Mouse (Mus musculus) ZHBTc4 (cell line): ENCODE data around the gene Rab3b.
A peak's percentile ranks its signal among the peaks of the same experiment; 100 is the strongest.

Experiments used
- DNase-seq: peaks from one replicate; pipeline ENCODE4 v3.0.0-alpha.2; 2011; ENCODE audit warnings: low read depth, low spot score

Gene Rab3b

DNA sequence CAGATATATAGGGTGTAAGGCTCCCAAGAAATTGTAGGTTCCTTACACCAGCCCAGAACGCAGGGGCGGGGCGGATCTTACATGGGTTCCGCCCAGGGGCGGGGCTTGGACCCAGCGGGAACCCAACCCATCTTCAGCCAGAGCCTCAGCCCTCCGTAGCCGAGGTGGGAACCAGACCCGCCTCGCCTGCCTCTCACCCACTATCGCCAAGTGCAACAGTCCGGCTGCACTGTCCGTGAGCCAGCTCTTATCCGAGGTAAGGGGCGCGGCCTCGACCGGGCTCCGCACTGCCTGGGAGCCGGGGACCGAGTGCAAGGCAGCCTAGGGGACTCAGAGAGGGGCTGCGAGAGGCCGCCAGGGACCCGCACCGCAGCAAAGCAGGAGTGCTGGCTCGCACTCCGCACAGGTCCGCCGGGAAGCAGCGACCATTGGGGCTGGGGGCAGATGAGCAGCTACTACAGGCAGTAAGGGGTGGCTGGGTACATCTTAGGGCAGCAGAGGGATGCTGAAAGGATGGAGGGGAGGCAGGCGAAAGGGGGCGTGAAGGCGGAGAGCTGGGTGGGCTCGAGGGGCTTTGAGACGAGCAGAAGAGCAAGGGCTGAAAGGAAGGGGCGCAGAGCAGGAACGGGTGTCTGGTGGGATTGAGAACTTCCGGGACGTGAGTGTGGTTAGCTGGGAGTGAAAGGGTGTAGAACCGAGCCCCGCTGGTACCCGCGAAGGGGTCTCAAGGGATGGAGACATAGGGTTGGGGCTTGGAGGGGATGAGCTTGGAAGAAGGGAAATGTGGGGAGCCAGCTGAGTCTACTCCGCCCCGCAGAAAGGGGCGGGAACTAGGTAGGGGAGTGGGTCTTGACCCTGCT lies at the start of gene Rab3b:
TSS of gene Rab3b (plus strand) at position 101 of the 860 bp plus-strand sequence.
- peak; percentile 88 for DNase-seq

DNA sequence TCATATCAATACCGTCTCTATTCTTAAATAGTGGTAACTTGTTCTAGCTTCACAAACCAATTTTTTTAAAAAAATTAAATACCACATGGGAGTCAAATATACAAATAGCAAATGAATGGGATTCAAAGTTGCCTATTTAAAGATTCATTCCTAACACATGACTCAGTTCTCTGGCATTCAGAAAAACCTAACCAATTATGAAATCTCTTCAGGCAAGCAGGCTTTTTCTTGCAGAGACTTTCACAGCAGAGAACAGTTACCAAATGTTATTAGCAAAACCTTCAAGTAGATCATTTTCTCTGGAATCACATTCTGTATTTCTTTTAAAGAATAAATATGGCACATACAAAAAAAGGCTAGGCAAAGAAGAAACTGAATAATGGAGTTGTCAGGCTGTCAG lies 48.2 kb upstream of the Rab3b start:
- DNase-seq, result no peak

DNA sequence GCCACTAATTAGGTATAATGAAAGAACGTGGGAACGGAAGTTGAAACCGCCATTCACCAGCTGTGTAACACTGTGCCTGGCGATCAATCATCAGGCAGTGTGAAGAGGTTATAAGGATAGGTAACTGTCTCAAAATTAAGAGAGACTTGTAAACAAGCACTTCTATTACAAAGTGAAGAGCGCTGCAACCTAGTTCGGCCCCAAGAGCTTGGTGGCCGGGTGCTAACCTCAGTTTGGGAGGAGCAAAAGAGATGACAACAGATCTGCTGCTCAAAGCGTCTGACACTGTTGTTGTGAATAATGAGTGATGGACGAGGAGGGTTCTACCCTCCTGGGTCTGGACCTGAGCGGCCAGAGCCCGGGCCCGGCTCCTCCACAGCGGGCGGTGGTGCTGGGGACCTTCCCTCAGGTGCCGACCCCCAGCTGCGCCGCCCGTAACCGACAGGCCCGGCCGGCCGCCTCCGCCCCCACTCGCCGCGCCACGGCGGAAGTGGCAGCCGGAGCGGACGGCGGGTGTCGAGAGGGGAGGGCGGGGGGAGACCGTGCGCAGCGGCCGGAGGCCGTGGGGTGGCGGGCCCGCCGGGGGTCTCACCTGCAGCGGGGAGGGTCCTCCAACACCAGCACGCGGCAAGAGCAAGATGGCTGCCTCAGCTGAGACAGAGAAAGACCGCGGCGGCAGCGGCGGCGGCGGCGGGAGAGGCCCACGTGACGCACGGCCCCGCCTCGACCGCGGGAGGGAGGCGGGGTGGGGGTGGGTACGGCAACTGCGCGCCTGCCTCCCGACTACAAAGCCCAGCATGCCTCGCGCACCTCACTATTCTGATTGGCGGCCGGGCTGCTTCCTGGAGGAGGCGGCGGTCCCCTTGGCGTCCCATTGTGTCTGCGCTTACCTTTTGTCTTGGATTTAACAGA lies 45.7 kb upstream of the Rab3b start, which contains the start of gene Btf3l4:
TSS of gene Btf3l4 (minus strand) at position 699 of the 912 bp plus-strand sequence.
- peak; percentile 99 for DNase-seq

DNA sequence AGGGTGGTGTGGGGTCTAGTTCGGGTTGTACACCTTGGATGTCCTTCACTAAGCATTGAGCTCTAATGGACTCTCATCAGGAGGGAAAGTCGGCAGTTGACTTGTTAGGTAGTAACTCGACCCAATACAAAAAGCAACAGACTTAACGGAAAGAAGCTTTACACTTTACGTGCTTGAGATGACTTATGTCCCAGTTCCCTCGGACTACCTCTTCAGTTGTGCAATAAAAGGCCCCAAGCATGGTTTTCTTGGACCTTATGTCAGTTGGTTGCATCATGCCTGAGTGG lies 45.1 kb upstream of the Rab3b start:
- DNase-seq, result no peak

DNA sequence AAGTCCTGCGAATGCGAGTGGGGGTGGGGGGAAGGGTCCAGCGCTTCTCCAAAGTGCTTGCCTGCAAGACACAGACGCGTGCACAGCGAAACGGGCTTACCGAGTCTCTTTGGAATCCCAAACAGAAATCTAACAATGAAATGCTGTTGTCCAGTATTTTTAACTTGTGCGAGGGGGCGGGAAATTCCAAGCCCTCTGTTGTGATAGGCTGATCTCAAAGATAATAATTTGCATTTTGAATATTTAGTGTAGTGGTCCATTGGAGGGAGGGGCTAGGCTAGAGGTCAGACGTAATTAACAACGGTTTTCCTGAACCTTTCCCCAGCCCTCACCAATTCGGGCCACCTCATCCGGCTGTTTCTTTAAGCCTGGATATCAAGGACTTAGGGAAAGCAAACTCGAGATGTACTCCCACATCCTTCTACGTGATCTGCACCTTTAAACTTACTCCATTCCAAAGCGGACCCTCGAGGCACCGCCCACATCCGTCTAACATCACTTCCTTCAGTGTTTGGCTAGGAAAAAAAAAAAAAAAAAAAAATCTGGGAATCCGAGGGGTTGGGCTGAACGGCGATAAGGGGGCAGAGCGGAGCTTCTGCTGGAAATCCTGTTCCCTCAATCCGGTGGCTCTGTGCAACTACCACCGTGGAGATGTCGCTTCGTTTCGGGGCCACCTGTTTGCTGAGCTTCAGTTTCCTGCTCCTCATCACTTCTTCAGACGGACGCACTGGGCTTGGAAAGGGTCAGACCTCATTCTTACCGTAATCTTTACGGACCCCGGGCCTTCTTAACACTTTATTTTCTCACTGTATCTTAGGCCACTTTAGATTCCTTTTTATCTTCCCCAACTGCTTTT lies 44.5 kb upstream of the Rab3b start, which contains the start of gene Txndc12:
TSS of gene Txndc12 (plus strand) at position 487 of the 856 bp plus-strand sequence.
- DNase-seq, result peak; percentile 95

DNA sequence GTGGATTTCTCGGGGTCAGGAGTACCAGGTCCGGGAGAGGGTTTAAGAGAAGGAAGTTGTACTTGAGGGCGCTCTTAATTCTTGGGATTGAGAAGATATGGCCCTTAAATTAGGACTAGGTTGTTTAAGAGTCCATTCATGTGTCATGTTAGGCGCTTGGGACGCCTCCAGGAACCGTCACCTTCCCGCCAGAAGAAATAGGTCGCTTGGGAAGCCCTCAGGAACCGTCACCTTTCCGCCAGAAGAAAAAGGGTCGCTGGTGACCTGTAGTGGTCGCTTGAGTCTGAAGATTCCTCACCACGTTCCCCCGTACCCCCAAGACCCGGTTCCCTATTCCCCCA lies 43.9 kb upstream of the Rab3b start:
- no peak for DNase-seq

DNA sequence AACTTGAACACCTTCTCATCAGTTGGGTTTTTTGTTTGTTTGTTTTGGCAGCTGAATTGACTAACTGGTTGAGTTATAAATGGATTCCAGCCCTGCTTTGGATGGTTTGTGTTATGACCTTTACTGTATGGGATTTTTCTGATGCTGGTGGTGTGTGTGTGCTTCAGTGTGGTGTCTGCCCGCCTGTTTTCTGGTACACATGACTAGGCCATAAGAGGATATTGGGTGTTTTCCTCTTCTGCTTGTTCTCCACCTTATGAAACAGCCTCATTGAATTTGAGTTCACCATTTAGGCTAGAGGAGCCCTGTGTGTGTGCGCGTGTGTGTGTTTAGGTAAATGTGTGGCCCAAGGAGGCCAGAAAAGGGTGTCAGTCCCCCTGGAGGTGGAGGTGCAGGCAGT lies 43.4 kb upstream of the Rab3b start:
- peak; percentile 30 for DNase-seq

DNA sequence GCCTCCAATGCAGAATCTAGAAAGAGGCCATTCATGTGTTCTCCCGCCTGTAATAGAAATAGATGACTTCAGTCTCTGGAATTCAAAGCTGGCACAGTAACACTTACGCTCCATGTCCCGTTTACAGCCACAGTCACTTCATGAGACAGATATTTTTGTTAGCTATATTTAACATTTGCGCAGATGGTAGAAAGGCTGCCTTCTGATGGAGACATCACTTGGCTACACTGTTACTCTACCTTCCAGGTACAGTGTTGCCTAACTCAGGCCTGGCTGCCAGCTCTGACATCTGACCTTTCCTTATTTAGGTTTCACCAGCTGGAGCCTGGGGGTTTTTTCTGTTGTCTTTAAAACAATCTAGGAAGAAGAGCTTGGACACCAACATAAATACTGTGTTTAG lies 40.8 kb upstream of the Rab3b start:
- no peak for DNase-seq

DNA sequence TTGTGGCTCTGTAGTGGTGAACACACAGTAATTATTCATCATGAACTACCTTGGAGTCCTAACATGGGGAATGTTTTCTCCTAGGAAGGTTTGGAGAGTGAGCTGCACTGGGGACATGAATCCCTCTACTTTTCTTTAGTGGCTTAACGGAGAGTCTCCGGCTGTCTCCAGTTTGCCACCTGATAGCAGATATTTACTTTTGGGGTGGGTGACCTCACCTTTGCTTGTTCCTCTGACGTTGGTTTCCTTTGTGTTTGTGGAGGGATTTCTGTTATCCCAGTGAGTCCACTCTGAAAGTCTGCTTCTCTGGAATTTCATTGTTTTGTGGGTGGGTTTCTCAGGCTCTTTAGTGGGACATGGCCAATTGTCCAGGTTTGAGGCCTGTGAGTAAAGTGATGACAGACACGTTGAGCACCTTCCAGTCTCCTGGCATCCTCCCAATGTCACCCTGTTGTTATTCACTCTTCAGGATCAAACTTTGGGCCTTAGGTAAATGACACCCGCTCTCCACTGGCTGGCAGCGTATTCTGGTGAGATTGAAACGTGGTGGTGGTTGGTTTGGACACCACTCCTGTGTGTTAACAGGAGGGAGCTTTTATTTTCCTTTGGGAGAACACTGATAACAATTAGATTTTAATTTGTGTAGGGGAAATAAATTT lies 36.8 kb upstream of the Rab3b start:
- DNase-seq, result no peak

DNA sequence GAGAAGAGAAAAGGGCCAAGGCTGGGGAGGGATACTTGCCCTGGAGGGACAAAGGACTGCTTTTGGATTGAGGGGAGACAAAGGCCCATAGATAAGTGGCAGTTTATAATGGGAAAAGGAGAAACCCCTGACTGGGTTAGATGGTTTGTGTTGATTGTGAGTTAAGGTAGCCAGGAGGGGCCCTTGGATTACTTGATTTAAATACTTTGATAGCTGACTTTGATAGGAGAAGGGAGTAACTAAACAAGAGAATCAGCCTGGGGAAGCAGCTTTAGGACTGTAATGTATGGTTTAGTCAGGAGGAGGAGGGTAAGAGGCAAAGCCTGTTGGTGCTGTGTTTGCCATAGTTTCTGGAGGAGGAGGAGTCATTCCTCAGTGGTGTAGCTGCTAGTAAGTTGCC lies 35.5 kb upstream of the Rab3b start:
- DNase-seq, result peak; percentile 63

DNA sequence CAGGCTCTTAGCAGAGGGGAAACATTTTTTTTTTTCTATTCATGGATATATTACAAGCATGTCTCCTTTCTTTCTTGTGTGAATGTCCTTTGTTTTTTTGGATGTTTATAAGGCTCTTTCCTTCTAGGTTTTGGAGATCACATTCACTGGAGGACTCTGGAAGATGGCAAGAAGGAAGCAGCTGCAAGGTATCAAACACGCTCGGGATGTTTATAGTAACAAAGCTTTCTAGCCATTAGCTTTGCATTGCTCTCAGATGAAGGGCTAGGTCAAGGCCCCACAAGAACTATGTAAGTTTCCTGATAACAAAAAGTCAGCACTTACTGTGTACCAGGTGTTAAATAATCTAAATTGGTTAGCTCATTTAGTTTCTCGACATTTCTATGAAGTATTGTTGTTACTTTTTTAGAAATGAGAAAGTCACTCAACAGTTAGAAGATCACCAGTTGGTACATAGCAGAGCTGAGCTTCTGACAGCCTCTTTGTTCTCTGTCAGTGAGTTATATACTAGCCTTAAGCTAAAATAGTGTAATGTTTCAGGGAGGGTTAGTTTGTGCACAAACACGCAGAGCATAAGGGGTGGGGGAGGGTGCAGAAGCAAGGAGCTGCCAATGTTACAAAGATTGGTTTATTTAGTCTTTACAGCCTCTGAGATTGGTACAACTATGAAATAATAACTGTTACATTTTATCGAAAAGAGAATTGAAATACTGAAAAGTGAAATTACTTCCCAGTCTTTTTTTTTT lies 32.9 kb upstream of the Rab3b start:
- no peak for DNase-seq

DNA sequence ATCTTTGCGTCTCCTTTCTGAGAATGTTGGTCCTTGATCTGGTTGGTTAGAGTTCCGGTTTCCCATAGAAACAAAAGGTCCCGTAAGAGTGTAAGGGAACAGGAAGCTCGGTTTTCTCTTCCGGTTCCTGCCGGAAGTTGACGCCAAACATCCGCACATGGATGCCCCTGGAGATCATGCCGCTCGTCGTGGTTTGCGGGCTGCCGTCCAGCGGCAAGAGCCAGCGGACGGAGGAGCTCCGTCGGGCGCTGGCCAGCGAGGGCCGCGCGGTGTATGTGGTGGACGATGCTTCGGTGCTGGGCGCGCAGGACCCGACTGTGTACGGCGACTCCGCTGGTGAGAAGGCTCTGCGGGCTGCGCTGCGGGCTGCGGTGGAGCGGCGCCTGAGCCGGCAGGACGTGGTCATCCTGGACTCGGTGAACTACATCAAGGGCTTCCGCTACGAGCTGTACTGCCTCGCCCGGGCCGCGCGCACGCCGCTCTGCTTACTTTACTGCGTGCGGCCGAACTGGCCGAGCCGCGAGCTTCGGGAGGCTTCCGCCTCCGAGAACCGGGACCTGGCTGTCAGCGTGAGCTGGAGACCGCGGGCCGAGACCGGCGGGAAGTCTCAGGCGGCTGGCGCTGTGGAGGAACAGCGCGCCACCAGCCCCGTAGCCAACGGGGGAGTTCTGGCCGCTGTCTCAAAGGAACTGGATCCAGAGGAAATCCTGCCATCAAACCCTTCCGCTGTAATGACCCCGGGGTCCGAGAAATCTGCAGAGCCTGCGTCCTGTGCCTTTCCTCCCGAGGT lies 31.0 kb upstream of the Rab3b start, which contains the start of gene Kti12:
TSS of gene Kti12 (plus strand) at position 71 of the 790 bp plus-strand sequence.
- DNase-seq, result peak; percentile 89

DNA sequence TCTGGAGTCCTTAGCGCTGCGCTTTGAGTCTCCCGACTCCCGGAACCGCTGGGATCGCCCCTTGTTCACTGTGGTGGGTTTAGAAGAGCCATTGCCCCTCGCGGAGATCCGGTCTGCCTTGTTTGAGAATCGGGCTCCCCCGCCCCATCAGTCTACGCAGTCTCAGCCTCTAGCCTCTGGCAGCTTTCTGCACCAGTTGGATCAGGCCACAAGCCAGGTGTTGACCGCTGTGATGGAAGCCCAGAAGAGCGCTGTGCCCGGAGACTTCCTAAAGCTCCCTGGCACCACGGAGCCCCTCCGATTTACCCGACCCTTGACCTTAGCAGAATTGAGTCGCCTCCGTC lies 30.4 kb upstream of the Rab3b start, which contains the start of gene A730015C16Rik:
TSS of gene A730015C16Rik (minus strand) at position 115 of the 344 bp plus-strand sequence.
- DNase-seq, result peak; percentile 26

DNA sequence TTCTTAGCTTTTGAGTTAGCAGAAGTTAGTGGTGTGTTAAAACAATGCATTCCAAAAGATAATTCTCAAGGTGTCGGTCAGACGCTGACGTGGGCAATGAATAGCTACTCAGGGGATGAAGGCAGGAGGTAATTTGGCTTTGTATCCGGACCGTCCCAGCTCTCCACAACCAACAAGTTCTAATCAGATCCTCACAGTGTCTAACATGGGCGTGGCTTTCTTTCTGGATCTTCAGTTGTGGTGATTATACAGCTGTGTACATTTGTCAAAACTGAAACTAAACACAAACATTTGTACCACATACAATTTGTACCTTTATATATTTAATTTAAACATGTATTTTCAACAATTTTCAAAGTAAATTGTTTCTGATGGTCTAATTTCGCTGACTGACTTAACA lies 12.1 kb upstream of the Rab3b start:
- no peak for DNase-seq

DNA sequence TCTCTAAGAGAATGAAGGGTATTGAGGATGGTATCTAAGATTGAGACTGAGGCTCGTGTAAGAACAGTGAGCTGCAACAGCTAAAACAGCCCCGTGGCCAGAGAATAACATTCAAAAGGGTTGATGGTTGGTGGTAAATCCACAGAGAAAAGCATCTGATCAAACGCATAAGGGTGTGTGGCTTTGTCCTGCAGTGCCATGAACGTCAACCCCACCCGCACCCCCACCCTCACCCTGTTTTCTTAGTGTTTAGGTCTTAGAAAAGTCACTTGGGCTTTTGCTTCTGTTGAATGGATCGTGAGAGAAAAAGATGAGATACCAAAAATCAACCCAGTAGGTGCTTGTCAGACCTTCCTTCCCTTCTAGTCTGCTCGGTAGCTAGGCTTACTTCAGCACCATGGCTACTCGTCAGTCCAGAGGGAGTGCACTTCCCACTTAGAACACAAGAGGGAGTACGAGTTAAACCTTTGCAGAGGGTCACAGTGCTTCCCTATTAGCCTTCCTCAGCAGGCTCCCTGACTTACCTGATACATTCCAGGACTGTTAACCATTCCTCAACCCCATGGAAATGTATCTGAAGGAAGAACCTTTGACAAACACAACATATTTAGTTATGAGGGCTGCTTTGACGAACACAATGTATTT lies 9.0 kb upstream of the Rab3b start:
- DNase-seq, result peak; percentile 92

DNA sequence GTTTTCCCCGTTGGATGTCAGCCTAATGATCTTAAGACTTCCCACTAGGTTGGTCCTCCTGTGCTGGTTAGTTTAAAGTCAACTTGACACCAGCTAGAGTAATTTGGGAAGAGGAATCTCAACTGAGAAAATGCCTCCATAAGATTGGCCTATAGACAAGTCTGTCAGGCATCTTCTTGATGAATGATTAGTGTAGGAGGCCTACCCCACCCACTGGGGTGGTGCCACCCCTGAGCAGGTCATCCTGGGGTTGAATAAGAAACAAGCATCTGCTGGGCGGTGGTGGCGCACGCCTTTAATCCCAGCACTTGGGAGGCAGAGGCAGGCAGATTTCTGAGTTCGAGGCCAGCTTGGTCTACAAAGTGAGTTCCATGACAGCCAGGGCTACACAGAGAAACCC lies 5.1 kb upstream of the Rab3b start:
- DNase-seq, result peak; percentile 58

DNA sequence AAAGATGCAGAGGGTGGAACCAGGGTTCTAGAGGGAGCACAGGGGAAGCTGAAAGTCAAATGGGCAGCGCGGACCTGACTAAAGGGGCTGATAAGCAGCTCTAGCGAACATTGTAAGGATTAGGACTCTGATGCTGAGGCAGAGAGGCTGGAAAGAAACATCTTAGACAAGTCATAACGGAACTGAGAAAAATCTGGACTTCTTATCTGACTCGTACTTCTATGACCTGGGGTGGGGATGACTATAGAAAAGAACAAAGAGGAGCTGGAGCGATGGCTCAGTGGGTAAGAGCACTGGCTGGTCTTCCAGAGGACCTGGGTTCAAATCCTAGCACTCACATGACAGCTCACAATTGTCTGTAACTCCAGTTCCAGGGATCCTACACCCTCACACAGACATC lies 962 bp upstream of the Rab3b start:
- DNase-seq, result no peak

DNA sequence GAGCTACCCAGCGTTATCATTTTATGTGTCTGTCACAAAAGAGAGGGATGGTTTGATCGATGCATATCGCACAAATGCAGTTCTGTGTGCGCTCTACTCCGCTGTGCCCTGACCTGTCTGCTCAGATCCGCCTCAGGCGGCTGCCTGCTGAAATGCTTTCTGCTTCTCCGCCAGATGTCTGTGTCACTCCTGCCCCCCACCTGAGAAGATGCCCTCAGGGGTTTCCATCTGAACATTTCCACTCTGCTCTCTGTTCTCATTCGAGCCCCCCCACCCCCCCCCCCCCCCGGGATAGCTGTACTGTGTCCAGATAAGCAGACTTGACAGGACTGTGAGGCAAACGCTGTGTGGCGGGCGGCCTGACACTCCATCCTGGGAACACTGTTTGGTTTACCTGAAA lies 5.0 kb downstream of the Rab3b start:
- DNase-seq, result peak; percentile 87

DNA sequence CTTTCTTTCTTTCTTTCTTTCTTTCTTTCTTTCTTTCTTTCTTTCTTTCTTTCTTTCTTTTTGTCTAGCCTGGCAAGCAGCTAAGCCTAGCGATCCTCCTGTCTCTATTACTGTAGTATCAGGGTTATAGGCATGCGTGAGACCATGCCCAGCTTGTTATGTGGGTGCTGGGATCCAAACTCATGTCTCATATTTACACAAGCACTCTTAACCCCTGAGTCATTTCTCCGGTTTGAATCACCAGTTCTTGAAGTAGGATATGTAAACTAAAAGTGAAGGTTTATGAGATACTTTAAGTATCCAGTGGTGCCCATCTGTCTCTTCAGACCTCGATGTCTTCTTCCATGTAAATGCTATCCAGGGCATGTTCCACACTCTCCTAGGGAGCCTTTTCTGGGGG lies 8.6 kb downstream of the Rab3b start:
- no peak for DNase-seq
